Mouse (Mus musculus) neural tube, embryonic 13.5 days (tissue): Measurements from ENCODE around the gene Antxrl. TPM values are rescaled to one million over a fixed set of nuclear protein-coding genes. Genes with fewer than 3 reads are reported as not detected.

Source experiments
- ATAC-seq: fragments of 200-750 bp; cut with Nextera tagmentation; 2 replicates; pipeline ENCODE4 v1.8.0; 2017; ENCODE audit warnings: low read depth, mild to moderate bottlenecking, moderate TSS enrichment, moderate library complexity
- H3K27ac ChIP-seq: fragments of 300-500 bp; sonication (generic); replicated peaks from 2 replicates; pipeline ENCODE4 v1.5.1; 2015; ENCODE audit warnings: moderate library complexity, mild to moderate bottlenecking, inconsistent platforms
- H3K27me3 ChIP-seq: fragments of 300-500 bp; sonication (generic); 2 replicates; pipeline ENCODE4 v1.6.1; 2015; ENCODE audit warnings: mild to moderate bottlenecking, inconsistent platforms
- H3K36me3 ChIP-seq: fragments of 300-500 bp; sonication (generic); 2 replicates; pipeline ENCODE4 v1.6.1; 2015; ENCODE audit warnings: mild to moderate bottlenecking, inconsistent platforms
- H3K4me1 ChIP-seq: fragments of 300-500 bp; sonication (generic); replicated peaks from 2 replicates; pipeline ENCODE4 v1.6.1; 2015; ENCODE audit warnings: inconsistent platforms
- H3K4me2 ChIP-seq: fragments of 300-500 bp; sonication (generic); 2 replicates; pipeline ENCODE4 v1.6.1; 2015; ENCODE audit warnings: inconsistent platforms, mild to moderate bottlenecking, moderate library complexity
- H3K4me3 ChIP-seq: fragments of 300-500 bp; sonication (generic); 2 replicates; pipeline ENCODE4 v1.5.1; 2015; ENCODE audit warnings: mild to moderate bottlenecking, inconsistent platforms
- H3K9ac ChIP-seq: fragments of 300-500 bp; sonication (generic); 2 replicates; pipeline ENCODE4 v1.6.1; 2015; ENCODE audit warnings: moderate library complexity, mild to moderate bottlenecking, inconsistent platforms
- H3K9me3 ChIP-seq: fragments of 300-500 bp; sonication (generic); 2 replicates; pipeline ENCODE4 v1.6.1; 2016; ENCODE audit warnings: inconsistent platforms
- WGBS: fragments of 180-500 bp; shearing (Covaris S2); methylation state at CpG from one replicate; pipeline ENCODE4 v1.1.7; 2015; 5-methylcytosine and 5-hydroxymethylcytosine counted together
- polyA plus RNA-seq: library from polyadenylated mRNA; unstranded; fragments of >200 nt; fragmentation: Nextera tagmentation; extraction: Ambion mirVana; gene quantifications from 2 replicates; pipeline ENCODE4 v1.2.1, GENCODE M21; 2015

Antxrl gene
- polyA plus RNA-seq, 1 experiment from 2014 or later, result not detected

DNA sequence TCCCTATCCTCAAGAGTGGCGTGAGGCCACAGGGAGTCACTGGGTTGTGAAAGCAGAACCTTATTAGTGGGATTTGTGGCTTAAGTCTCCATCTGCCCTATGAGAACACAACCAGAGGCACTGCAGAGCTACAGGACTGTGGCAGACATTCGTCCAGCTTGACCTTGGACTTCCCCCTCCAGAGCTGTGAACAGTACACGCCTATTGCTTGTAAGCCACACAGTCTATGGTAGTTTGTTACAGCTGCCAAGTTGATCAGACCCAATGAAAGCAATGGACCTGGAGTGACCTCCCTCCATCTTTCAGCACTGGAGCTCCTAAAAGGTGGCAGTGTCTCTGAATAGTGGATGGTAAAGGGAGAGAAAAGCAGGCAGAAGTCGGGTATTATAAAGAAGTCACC lies 25.8 kb downstream of the Antxrl start:
- no peak overlapping the region for H3K4me2 ChIP-seq
- WGBS, result 71% methylated on average over 4 of the region's 4 CpGs
- no peaks in the 10 kb centered on the region for H3K9me3 ChIP-seq

DNA sequence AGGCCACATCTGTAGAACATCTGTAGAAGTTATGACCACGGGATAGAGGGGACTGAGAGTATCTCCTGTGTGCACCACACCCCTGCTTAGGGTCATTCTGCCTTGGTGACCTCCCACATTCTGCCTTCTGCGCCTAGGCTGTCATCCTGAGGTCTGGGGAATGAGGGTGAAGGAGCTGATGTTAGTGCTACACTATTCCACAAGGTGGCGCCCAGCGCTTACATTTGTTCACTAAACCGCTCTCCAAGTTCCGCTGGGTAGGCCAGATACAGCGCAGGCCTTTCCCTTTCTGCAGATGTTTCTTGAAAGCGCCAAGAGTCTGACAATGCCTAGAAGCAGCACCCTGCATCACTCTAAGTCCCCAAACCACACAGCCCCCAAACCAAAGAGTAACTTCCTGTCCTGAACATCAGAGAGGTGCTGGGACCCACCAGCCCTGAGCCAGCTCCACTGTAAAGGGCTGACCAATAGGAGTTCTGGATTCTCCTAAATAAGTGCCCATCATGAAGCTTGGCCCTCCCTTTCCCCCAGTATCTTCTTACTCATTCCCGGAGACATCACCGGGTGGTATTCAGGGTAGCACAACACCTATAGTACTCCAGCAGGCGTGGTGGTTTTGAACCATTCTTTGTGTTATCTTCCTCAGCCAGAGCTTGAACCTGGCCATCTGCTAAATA lies 28.0 kb downstream of the Antxrl start:
- peak; percentile 82 for ATAC-seq
- Histone ChIP-seq H3K9ac (no peak overlapping the region), H3K27me3 (0 out of 2 replicates have a peak, but pooled peaks cover 5% of the 10 kb centered on the region), H3K4me3 (no peak overlapping the region), H3K4me1 (0 out of 2 replicates have a peak, but pooled peaks cover under 1% of the 10 kb centered on the region), H3K36me3 (no peaks in the 10 kb centered on the region), H3K27ac (no peak overlapping the region), H3K4me2 (no peak overlapping the region), H3K9me3 (no peaks in the 10 kb centered on the region)
- WGBS, result 13% methylated on average over 11 of the region's 11 CpGs

More for the DNA sequence above, 25.8 kb downstream of the Antxrl start:
- Histone ChIP-seq H3K36me3 (no peaks in the 10 kb centered on the region), H3K4me1 (0 out of 2 replicates have a peak, but pooled peaks cover 3% of the 10 kb centered on the region), H3K27ac (no peak overlapping the region), H3K9ac (no peak overlapping the region), H3K4me3 (no peak overlapping the region), H3K27me3 (0 out of 2 replicates have a peak, but pooled peaks cover 5% of the 10 kb centered on the region)
- no peak for ATAC-seq

DNA sequence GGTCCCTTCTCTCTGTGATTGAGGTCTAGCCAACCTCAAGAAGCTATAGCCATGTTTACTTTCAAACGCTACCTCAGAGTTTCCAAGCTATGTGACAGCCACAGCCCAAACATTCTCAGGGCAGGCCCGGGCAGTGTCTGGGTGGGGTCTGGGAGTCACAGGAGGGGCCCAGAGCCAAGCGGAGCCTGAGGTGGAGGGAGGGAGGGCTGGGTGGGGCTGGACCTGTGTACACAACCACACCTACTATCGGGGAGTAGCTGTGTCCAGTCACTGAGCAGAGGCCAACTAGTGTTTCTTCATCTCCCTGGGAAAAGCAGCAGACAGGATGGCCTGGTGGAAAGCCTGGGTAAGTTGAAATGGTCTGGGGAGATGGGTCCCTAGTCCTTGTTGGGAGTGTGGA lies 33.2 kb downstream of the Antxrl start, which contains the start of gene Anxa8:
Anxa8 (plus strand) TSS at position 251 of the 400 bp plus-strand sequence.
- Histone ChIP-seq H3K4me2 (no peak within 1 kb of the TSS), H3K4me3 (no peak within 1 kb of the TSS), H3K36me3 (no peaks in the 10 kb centered on the region), H3K9me3 (no peaks in the 10 kb centered on the region), H3K4me1 (no peaks in the 10 kb centered on the region), H3K27me3 (0 out of 2 replicates have a peak, but pooled peaks cover 5% of the 10 kb centered on the region), H3K9ac (no peak within 1 kb of the TSS), H3K27ac (no peak within 1 kb of the TSS)
- no peak for ATAC-seq
- 81% methylated on average over 4 of the region's 4 CpGs for WGBS

DNA sequence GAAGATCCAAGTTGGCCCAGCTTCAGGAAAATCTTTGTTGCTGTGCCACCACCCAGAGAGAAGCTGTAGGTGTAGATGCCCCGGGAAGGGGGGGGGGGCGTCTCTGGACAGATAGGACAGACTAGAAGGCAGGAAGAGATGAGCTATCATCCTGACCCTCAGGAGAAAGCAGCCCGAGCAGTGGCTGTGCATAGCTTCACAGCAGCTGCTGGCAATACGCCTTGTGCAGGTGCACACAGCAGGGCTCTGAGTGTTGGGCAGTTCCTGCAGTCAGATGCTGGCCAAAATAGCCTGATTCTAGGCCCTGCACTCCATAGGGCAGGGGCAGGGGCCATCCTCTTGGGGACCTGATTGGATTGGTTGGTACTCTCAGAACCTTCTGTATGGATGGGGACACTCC lies 34.3 kb downstream of the Antxrl start:
- no peak overlapping the region for H3K4me3 ChIP-seq
- H3K36me3 ChIP-seq, result no peaks in the 10 kb centered on the region
- H3K4me1 ChIP-seq, result no peaks in the 10 kb centered on the region
- ATAC-seq, result no peak
- H3K4me2 ChIP-seq, result no peak overlapping the region
- no peak overlapping the region for H3K9ac ChIP-seq
- no peaks in the 10 kb centered on the region for H3K9me3 ChIP-seq
- no peaks in the 10 kb centered on the region for H3K27me3 ChIP-seq
- 65% methylated on average over 4 of the region's 4 CpGs for WGBS
- no peak overlapping the region for H3K27ac ChIP-seq

GRCm38 (mm10) chr14:34087856-34088398 lies 35.4 kb downstream of the Antxrl start:
- no peaks in the 10 kb centered on the region for H3K9me3 ChIP-seq
- ATAC-seq, result no peak
- no peak overlapping the region for H3K4me2 ChIP-seq
- no peaks in the 10 kb centered on the region for H3K27me3 ChIP-seq
- no peaks in the 10 kb centered on the region for H3K36me3 ChIP-seq
- no peaks in the 10 kb centered on the region for H3K4me1 ChIP-seq
- WGBS, result 84% methylated on average over 2 of the region's 2 CpGs
- H3K9ac ChIP-seq, result no peak overlapping the region
- H3K4me3 ChIP-seq, result no peak overlapping the region
- no peak overlapping the region for H3K27ac ChIP-seq

- H3K4me2 ChIP-seq, result no peak overlapping the region
- H3K4me1 ChIP-seq, result no peaks in the 10 kb centered on the region
- H3K36me3 ChIP-seq, result no peaks in the 10 kb centered on the region
- no peak for ATAC-seq
- 89% methylated on average over 8 of the region's 8 CpGs for WGBS
- no peaks in the 10 kb centered on the region for H3K9me3 ChIP-seq
- no peak overlapping the region for H3K9ac ChIP-seq
- no peaks in the 10 kb centered on the region for H3K27me3 ChIP-seq
- no peak overlapping the region for H3K4me3 ChIP-seq
- no peak overlapping the region for H3K27ac ChIP-seq
Measured at GRCm38 (mm10) chr14:34089796-34090195, 37.3 kb downstream of the Antxrl start.

GRCm38 (mm10) chr14:34091475-34091874 lies 39.0 kb downstream of the Antxrl start:
- 90% methylated on average over 5 of the region's 5 CpGs for WGBS

GRCm38 (mm10) chr14:34092856-34093255 lies 40.3 kb downstream of the Antxrl start:
- Histone ChIP-seq H3K4me2 (no peak overlapping the region), H3K4me3 (no peak overlapping the region), H3K27ac (no peak overlapping the region), H3K36me3 (no peaks in the 10 kb centered on the region), H3K4me1 (no peaks in the 10 kb centered on the region), H3K9ac (no peak overlapping the region), H3K9me3 (no peaks in the 10 kb centered on the region), H3K27me3 (no peaks in the 10 kb centered on the region)
- ATAC-seq, result no peak
- WGBS, result 89% methylated on average over 1 of the region's 1 CpGs

More at GRCm38 (mm10) chr14:34091475-34091874, 39.0 kb downstream of the Antxrl start:
- no peak overlapping the region for H3K27ac ChIP-seq
- no peak overlapping the region for H3K4me3 ChIP-seq
- no peak for ATAC-seq
- no peaks in the 10 kb centered on the region for H3K27me3 ChIP-seq
- H3K36me3 ChIP-seq, result no peaks in the 10 kb centered on the region
- no peak overlapping the region for H3K4me2 ChIP-seq
- H3K9ac ChIP-seq, result no peak overlapping the region
- no peaks in the 10 kb centered on the region for H3K9me3 ChIP-seq
- no peaks in the 10 kb centered on the region for H3K4me1 ChIP-seq

DNA sequence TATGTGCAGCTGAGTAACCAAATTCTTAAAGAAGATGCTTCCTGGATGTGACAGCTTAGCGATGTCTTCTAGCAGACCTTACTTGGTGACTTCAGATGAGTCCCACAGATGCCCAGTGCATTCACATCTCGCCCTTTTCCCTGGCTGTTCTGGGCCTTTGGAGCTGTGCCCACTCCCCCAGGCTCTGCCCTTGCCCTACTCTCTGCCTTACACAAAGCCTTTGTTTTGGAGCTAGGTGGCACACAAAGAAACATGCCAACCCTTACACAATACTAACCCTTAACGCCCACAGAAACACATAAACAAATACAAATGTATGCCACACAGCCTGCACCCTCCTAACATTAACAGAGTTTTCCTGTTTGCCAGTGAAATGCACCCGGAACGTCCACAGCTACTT lies 43.7 kb downstream of the Antxrl start:
- Histone ChIP-seq H3K4me2 (no peak overlapping the region), H3K27ac (no peak overlapping the region), H3K9me3 (no peaks in the 10 kb centered on the region), H3K27me3 (no peaks in the 10 kb centered on the region), H3K4me3 (no peak overlapping the region), H3K4me1 (no peaks in the 10 kb centered on the region), H3K9ac (no peak overlapping the region), H3K36me3 (no peaks in the 10 kb centered on the region)
- no peak for ATAC-seq
- WGBS, result 86% methylated on average over 5 of the region's 5 CpGs

DNA sequence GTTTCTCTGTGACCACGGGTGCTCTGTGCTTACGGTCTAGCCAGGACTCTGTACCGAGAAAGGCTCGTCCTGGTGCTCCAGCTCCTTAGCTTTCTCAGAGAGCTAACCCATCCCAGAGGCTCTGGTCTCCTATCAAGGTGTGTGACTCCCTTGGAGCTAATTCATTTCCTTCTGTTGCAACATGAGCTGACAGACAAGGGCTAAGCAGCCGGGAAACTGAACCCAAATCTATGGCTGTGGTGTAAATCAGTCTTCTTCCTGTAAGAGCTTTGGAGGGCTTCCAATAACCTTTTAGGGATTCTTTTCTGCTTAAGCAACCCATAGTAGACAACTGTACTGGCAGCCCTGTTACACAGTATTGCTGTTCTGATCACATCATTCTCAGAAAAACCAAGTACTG lies 50.1 kb downstream of the Antxrl start, which contains the start of gene A630023A22Rik:
A630023A22Rik (minus strand) TSS at position 154 of the 400 bp plus-strand sequence.
- no peaks in the 10 kb centered on the region for H3K9me3 ChIP-seq
- H3K27ac ChIP-seq, result no peak within 1 kb of the TSS
- H3K4me2 ChIP-seq, result no peak within 1 kb of the TSS
- 77% methylated on average over 5 of the region's 5 CpGs for WGBS
- H3K36me3 ChIP-seq, result no peaks in the 10 kb centered on the region
- ATAC-seq, result no peak
- H3K4me1 ChIP-seq, result 0 out of 2 replicates have a peak, but pooled peaks cover 4% of the 10 kb centered on the region
- H3K9ac ChIP-seq, result no peak within 1 kb of the TSS
- no peaks in the 10 kb centered on the region for H3K27me3 ChIP-seq
- no peak within 1 kb of the TSS for H3K4me3 ChIP-seq

GRCm38 (mm10) chr14:34103855-34104254 lies 51.3 kb downstream of the Antxrl start:
- H3K9me3 ChIP-seq, result no peaks in the 10 kb centered on the region
- no peaks in the 10 kb centered on the region for H3K36me3 ChIP-seq
- WGBS, result 84% methylated on average over 3 of the region's 3 CpGs
- ATAC-seq, result no peak
- no peak overlapping the region for H3K4me2 ChIP-seq
- H3K4me3 ChIP-seq, result no peak overlapping the region
- no peak overlapping the region for H3K9ac ChIP-seq
- no peak overlapping the region for H3K27ac ChIP-seq
- H3K4me1 ChIP-seq, result 0 out of 2 replicates have a peak, but pooled peaks cover 4% of the 10 kb centered on the region
- no peaks in the 10 kb centered on the region for H3K27me3 ChIP-seq

- no peaks in the 10 kb centered on the region for H3K27me3 ChIP-seq
- H3K4me3 ChIP-seq, result no peak overlapping the region
- no peaks in the 10 kb centered on the region for H3K36me3 ChIP-seq
- no peaks in the 10 kb centered on the region for H3K9me3 ChIP-seq
- H3K4me2 ChIP-seq, result no peak overlapping the region
- H3K4me1 ChIP-seq, result 0 out of 2 replicates have a peak, but pooled peaks cover 4% of the 10 kb centered on the region
- peak; percentile 43; the same call in 1 of the 2 replicates for ATAC-seq
- 22% methylated on average over 8 of the region's 8 CpGs for WGBS
- H3K9ac ChIP-seq, result no peak overlapping the region
- no peak overlapping the region for H3K27ac ChIP-seq
Measured at GRCm38 (mm10) chr14:34104892-34105291, 52.4 kb downstream of the Antxrl start.
